Mouse (Mus musculus) brain, embryonic 18.5 days (tissue): ENCODE data around the gene R3hdml.
"Not testable (repeated sequence)": the region's sequence is repeated elsewhere in the genome, so short reads cannot be mapped to it uniquely, and the experiment has no call there.

Experiments used
- DNase-seq: peaks from one replicate; pipeline ENCODE4 v3.0.0-alpha.2; 2012; ENCODE audit warnings: low read depth, low spot score

Gene R3hdml

GRCm38 (mm10) chr2:163492018-163492417, at the start of gene R3hdml:
TSS of gene R3hdml (plus strand) at chr2:163492318.
- no peak for DNase-seq

DNA sequence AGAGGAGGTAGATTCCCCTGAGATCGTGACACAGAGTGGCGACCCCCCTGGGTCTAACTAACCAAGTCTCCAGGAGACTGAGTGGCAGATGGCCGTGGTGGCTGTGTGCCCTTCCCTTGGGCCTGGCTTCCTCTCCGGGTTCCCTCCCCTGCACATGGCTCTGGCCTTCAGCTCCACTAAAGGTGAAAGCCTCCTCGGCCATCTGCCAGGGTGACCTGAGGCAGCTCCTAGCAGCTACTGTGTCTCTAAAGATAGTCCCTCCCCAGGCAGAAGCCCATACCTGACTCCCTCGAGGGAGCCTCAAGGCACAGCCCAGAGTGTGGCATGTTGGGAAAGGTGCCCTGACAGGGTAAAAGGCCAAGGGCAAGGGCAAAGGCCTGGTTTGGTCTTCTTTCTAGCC, 48.6 kb upstream of the R3hdml start:
- DNase-seq = no peak

DNA sequence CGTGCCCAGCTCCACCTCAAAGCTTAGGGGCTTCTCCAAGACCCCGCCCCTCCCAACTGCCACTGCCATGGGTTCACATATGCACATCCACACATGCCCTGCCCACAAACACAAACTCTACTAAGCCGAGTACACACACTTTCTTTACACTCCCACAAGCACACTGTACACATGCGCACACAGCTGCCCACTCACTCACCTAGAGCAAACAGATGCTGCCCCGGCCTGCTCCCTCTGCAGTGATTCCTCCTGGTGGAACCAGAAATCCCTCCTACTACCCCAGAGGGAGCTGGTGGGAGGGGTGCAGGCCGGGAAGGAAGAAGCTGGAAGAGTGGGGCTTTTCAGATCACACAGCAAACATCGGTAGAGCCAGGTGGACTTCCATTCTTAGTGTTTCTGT, 48.1 kb upstream of the R3hdml start:
- no peak for DNase-seq

- no peak for DNase-seq
These were observed 44.7 kb upstream of the R3hdml start for GRCm38 (mm10) chr2:163447375-163447774.

- no peak for DNase-seq
These were observed 42.8 kb upstream of the R3hdml start for GRCm38 (mm10) chr2:163449276-163449675.

- DNase-seq = no peak
These were observed 41.3 kb upstream of the R3hdml start for GRCm38 (mm10) chr2:163450668-163451295.

DNA sequence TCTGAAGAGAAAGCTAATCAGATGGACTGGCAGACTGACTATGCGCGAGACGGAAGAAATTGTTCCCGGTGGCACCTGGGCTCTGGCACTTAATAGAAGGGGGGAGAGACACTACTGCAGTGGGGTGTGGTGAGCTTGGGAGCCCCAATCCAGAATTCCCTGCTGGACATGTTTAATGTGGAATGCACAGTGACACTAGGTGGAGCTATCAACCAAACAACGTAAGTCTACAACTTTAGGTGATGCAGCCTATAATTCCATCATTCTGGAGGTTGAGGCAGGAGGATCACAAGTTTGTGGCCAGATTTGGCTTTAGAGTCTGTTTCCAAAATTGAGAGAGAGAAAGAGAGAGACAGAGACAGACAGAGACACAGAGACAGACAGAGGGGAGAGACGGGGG, 39.4 kb upstream of the R3hdml start:
- DNase-seq = no peak

DNA sequence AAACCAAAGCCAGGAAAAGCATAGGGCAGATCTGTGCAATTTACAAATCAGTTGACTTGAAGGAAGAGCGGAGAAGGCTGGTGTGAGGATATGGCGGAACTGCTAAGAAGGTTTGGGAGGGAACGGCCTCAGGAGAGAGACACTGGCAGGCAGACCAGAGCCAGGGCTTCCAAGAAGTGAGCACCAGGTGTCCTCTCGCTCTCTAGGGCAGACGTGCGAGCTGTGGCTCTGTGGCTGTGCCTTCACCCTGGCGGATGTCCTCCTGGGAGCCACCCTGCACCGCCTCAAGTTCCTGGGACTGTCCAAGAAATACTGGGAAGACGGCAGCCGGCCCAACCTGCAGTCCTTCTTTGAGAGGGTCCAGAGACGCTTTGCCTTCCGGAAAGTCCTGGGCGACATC, 38.7 kb upstream of the R3hdml start:
- DNase-seq = no peak

DNA sequence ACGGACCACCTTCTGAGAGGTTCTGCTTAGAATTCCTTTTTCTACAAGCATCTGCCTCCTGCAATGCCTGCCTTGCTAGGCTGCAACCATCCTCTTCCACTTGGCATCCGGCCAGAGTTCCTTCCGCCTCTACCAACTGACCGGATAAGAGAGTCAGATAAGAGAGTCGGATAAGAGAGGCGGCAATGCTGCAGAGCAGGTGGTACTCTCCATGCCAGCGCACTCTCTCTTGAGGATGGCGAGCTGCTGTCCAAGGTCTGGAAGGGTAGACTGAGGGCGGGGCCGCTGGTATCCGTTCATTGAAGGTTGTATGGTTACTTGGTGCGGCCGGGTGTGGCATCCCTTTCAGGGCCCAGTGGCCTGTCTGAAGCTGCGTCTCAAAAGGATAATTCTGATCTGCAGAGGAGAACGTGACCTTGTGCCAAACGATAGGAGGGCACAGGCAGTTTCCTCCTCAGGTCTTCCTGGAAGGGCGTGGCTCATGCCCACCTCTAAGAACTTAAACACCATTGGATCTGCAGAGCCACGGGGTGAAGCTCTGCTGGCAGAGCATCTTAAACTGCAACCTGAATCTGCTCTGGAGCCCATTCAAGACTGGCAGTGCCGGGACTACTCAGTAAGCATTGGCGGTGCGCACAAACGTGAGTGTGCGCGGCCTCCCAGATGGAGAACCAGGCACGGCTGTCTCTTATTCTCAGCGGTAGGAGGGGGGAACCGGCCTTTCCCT, 33.4 kb upstream of the R3hdml start:
- no peak for DNase-seq

GRCm38 (mm10) chr2:163459380-163459779, 32.7 kb upstream of the R3hdml start:
- DNase-seq = no peak

DNA sequence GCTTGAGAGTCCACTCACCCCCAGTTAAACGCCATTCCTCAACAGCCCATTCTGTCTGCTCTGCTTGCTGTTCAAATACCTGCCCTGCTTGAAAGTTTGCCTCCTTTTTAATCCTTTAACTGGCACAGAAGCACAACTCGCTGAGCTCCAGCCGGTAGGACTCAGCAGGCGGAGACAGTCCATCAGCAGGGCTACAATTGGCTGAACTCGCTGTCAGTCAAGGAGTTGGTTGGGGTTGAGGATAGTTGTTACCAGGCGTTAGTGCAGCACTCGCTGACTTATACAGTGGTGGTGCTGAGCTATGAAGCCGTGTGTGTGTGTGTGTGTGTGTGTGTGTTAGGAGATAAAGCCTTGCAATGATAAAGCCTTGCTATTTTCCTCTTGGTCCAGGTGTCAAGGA, 31.5 kb upstream of the R3hdml start:
- no peak for DNase-seq

DNA sequence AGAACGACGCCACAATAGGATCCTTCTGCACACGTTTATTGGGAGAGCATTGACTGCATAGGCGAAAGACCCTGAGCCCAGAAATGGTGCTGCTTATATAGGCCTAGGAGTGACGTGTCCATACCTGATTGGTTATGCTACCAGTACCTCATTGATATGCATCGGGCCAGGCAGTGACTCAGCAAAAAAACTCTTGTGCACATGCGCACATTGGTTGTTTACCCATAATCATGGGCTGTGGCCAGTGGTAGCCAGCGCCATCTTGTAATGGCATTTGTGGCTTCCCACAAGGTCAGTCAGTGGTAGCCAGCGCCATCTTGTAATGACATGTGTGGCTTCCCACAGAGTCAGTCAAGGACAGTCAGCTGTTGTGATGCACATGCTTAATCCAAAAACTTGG, 30.8 kb upstream of the R3hdml start:
- not testable (repeated sequence) for DNase-seq

- DNase-seq = no peak
These were observed 29.7 kb upstream of the R3hdml start for GRCm38 (mm10) chr2:163462386-163462785.

- DNase-seq = no peak
These were observed 29.3 kb upstream of the R3hdml start for GRCm38 (mm10) chr2:163462801-163463200.

GRCm38 (mm10) chr2:163463251-163463769, 28.8 kb upstream of the R3hdml start:
- DNase-seq = no peak

- no peak for DNase-seq
These were observed 28.1 kb upstream of the R3hdml start for GRCm38 (mm10) chr2:163463998-163464397.

DNA sequence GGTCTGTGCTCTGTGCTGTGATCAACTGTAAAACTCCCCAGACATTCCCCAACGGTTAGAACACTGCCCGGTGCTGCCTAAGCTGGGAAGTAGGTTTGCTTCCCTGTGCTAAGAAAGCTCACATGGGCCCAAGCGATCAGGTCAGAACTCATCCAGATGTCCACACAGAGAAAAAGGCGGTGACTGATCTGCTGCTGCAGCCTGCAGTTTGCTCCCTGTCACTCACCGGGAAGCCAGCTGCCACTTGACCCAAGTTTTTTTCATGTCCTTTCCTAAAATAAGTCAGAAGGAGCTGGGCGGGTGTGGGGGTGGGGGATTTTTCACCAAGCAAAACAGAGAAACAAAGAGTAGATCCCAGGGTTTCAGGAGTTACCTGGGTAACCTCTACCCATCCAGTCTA, 27.6 kb upstream of the R3hdml start:
- no peak for DNase-seq

GRCm38 (mm10) chr2:163466771-163467170, 25.3 kb upstream of the R3hdml start:
- DNase-seq = no peak

GRCm38 (mm10) chr2:163467585-163467984, 24.5 kb upstream of the R3hdml start:
- no peak for DNase-seq

- no peak for DNase-seq
These were observed 23.3 kb upstream of the R3hdml start for GRCm38 (mm10) chr2:163468866-163469265.

- no peak for DNase-seq
These were observed 22.4 kb upstream of the R3hdml start for GRCm38 (mm10) chr2:163469711-163470110.

GRCm38 (mm10) chr2:163471136-163471535, 21.0 kb upstream of the R3hdml start:
- DNase-seq = no peak
